Mouse (Mus musculus) fibroblast of lung, adult 2 months (primary cell): Measurements from ENCODE around the gene Mmp15.

Source experiments
- DNase-seq: peaks from one replicate; pipeline ENCODE4 v3.0.0-alpha.2; 2011; ENCODE audit warnings: low read depth

Mmp15 gene

GRCm38 (mm10) chr8:95341721-95342120 lies 10.3 kb upstream of the Mmp15 start:
- no peak for DNase-seq

GRCm38 (mm10) chr8:95344668-95345067 lies 7.4 kb upstream of the Mmp15 start:
- DNase-seq, result no peak

GRCm38 (mm10) chr8:95346643-95347545 lies 5.2 kb upstream of the Mmp15 start:
- DNase-seq, result no peak

DNA sequence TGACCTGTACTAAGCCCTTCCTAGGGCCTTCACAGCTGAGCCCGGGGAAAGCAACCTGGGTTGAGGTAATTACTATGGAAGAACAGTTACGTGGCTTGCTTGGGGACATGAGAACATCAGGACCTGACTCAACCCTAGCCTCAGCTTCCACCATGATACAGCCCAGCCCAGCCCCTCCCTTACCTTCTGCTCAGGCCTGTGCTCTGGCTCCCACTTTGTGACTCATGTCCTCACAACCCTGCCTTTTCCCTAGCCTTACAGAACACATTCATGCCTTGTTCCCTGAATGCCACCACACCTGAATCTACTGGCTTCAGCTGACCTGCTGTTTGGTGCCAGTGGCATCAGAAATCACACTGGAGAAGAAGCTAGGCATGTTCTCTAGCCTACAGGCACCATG lies 3.7 kb upstream of the Mmp15 start:
- no peak for DNase-seq

GRCm38 (mm10) chr8:95348811-95349630 lies 3.0 kb upstream of the Mmp15 start:
- no peak for DNase-seq

DNA sequence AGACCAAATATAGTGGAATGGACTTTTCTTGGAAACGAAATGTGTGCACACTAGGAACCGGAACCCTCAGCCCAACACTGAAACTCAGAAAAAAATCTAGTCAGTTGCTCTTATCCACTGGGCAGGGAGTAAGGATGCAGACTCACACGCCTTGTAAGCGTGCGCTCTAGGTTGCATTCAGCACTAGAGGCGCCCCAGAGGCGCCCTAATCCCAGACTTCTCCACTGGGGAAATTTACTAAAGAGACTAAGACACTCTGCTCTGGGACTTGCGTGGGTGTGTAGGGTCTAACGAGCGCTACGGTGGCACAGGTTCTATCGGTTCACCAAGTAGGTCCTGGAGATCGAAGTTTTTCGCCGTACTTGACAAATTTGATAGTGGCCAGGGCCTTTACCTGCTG lies 607 bp upstream of the Mmp15 start:
- no peak for DNase-seq

DNA sequence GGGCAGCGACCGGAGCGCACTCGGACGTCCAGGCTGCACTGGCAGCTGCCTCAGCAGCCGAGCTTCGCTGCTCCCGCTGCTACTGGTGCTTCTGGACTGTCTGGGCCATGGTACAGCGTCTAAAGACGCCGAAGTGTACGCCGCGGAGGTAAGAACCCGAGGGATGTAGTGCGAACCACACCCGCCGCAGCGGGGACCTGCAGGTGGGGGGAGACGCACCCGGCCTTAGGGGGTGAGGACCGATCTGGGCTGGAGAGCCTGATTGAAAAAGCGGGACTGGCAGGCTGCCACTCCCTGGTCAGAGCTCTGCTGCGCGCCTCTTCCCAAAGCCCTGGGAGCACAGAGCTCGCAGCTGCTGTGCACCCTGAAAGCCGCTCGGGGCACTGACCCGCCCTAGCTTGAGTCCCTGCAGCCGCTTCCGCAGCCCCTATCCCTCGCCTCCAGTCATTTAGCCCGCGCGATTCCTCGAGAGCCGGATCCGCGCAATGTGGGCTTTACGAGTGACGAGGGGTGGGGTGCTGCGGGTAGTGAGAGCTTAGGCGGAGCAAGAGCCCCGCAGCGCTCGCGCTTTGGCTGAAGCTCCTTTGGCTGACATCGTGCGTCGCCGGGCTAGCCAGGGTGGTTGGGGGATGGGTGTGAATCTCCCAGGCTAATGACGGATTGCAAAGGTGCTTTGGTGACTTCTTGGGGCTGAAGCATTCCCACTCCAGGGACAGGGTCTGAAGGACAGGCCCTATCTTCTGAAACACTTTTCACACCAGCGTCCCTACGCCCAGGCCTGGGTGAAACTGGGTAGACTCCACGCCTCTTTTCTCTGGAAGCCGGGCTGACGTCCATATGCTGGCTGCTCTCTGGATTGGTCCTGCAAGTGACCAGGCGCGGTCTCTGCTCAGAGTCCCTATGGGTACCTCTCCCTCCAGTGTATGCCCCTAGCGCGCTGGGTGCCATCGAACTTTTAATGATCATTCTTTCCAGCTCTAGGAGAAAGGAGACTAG lies 1.1 kb downstream of the Mmp15 start:
- DNase-seq, result no peak

- DNase-seq, result no peak
Observed at GRCm38 (mm10) chr8:95354606-95355005, 2.5 kb downstream of the Mmp15 start.

DNA sequence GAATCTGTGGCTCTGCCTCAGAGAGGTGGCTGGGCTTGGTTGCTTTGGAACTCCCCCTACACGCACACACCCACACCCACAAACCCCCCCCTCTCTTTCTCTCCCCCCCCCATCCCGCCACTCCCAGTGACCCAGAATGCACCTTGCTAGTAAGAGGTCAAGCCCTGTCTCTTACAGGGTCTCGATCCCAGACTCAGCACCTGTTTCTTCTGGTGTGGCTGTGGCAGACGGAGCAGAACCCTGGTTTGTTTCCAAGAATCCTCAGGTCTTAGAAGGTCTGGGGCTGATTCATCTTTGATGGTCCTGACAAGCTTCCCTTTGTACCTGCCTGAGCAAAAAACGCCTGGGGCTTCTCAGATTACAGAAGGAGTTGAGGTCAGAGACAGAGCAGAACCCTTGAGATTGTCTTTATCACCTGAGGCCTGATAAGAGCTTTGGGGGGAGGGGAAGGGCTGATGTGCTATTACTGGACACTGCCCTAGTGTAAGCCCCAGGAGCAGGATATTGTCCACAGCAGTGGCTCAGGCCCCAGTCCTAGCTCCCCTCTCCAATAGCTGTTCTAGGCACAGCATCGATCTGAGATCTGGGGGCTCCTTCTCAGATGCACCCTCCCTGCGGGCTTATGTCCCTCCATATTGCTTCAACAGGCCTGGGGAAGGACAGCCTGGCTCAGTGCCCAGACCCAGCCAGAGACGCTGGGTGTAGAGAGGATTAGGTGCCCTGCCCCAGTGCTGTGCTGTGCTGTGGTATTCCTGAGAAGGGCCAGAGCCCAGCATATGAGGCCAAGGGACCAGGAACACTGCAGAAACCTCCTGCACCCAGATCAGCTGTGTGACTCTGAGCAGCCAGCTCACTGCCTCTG lies 6.7 kb downstream of the Mmp15 start:
- no peak for DNase-seq

DNA sequence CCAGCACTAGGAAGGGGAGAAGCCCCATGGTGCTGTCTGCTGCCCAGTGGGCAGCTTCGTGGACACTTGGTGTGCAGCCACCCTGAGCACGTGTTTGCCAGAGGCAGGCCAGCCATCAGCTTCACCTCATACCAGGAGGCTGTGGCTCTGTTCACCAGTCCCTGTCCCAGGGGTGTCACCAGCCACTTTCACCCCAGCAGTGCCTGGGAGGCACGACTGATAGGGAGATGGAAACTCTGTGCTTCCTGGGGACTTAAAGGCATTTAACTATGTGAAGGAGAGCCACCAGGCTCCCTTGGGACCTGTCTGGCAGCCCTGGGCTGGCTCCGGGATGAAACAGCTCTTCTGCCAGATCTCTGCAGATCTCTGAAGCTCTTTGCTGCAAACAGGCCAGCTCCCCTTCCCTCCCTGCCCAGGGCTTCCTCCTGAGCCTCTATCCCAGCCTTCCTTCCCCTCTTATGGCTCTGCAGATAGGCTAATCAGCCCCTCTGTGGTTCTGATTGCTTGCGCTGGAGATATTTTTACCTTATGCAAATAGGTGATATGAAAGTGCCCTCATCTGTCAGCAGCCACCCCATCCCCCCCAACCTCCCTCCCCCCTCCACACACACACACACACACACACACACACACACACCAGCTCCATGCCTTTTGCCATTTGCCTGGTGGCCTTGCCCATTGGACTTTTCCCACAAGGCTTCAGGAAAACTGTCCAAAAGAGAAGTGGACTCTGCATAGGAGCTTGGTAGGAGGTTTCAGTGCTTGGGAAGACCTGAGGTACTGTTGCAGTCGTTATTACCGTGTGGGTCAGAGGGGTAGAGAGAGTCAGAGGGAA lies 8.3 kb downstream of the Mmp15 start:
- DNase-seq, result no peak

GRCm38 (mm10) chr8:95361016-95361341 lies 8.9 kb downstream of the Mmp15 start:
- DNase-seq, result no peak

GRCm38 (mm10) chr8:95362272-95362671 lies 10.2 kb downstream of the Mmp15 start:
- DNase-seq, result no peak

GRCm38 (mm10) chr8:95363849-95364248 lies 11.8 kb downstream of the Mmp15 start:
- no peak for DNase-seq

- no peak for DNase-seq
Observed at GRCm38 (mm10) chr8:95369581-95370326, 17.7 kb downstream of the Mmp15 start.

- no peak for DNase-seq
Observed at GRCm38 (mm10) chr8:95373389-95374002, 21.4 kb downstream of the Mmp15 start.

DNA sequence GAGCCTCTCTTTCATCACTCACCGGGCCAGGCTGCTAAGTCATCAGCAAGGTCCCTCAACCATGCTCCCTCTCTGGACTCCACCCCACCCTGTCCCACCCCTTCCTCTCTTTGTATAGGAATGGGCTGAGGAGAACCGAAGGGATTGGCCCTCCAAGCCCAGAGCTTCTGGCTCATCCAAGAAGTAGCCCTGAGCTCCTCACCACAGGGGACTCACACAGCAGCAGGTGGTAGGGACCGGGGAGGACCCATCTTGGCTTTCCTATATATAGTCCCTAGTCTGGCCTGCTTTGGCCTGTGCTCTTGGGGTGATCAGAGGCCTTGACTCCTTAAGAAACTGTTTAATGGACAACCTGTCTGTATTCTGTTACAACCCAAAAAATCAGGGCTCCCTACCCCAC lies 22.4 kb downstream of the Mmp15 start:
- no peak for DNase-seq

DNA sequence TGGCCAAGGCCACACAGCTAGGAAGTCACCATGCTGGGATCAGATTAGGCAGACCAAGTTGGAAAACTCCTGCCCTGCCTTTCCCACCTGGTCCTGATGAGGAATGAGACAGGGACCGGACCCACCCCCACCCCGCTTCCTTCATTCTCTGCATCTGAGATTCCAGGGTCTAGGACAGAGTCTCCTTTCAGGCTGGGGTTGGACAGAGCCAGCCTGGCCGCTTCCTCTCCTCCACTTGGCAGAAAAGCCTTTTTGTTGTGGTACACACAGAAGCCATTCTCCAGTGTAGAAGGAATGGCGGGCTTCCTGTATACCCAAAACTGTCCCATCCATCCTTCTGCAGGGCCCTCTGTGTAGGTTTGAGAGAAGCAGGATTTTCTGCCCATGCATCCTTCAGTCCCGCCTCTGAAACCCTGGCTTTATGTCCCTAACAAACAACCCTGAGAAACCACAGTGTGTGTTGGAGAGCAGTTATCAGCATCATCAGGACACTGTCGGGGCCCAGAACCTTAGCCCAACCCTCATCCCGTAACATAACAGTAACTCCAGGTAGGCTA lies 23.4 kb downstream of the Mmp15 start:
- DNase-seq, result no peak

DNA sequence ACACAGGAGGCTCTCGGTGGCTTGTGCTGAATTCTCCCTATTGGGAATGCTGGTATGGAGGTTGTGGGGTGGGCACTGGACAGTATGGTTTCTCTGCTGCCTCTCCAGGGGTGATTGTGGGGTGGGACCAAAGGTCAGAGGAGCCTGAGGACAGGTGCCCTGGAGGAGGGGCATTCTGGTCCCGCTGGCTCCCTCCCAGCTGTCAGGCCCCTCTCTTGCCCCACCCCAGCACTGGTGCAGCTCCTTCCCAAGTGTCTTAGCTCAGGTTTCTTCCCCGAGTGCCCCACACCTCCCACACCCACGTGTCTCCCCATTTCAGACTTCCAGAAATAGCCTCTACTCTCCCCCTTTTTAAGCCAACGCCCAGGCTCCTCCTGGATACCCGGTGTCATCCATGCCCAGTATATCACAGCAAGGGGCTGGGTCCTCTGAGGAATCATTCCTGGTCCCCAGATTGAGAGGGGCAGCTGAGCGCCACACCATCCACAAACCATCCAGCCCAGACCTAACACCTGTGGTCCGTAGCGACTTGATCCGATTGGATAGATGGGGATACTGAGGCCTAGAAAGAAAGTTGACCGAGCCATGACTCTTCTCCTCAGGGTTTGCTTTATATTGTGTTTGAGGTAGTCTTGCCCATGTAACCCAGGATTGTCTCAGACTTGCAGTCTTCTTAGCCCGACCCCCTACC lies 24.4 kb downstream of the Mmp15 start:
- DNase-seq, result no peak
